Mouse (Mus musculus) splenic B cell, adult 2 months (primary cell): Measurements from ENCODE around the gene B430218F22Rik.
"Not testable (repeated sequence)": the region's sequence is repeated elsewhere in the genome, so short reads cannot be mapped to it uniquely, and the experiment has no call there.

ENCODE experiments used
- DNase-seq: peaks from one replicate; pipeline ENCODE4 v3.0.0-alpha.2; 2011; ENCODE audit warnings: low read depth, low spot score
- H3K27me3 ChIP-seq: 2 replicates; pipeline ENCODE4 v1.6.1; 2012; ENCODE audit warnings: mild to moderate bottlenecking, low read length, moderate library complexity, mixed read lengths; ENCODE audit not compliant: control insufficient read depth, poor library complexity, insufficient read depth, severe bottlenecking
- H3K36me3 ChIP-seq: 2 replicates; pipeline ENCODE4 v1.6.1; 2012; ENCODE audit warnings: mild to moderate bottlenecking, low read length, moderate library complexity, mixed read lengths; ENCODE audit not compliant: control insufficient read depth, poor library complexity, insufficient read depth, severe bottlenecking

B430218F22Rik gene

GRCm38 (mm10) chr13:118386511-118387447 is at the start of gene B430218F22Rik, which contains the start of gene Mrps30:
TSS of gene B430218F22Rik (plus strand) at chr13:118386630.
TSS of gene Mrps30 (minus strand) at chr13:118387252.
- peak; percentile 98 for DNase-seq
- peaks cover 6% of the 10 kb centered on the region; the same call in 1 of the 2 replicates for H3K36me3 ChIP-seq
- H3K27me3 ChIP-seq, result no peaks in the 10 kb centered on the region

- Histone ChIP-seq H3K27me3 (no peaks in the 10 kb centered on the region), H3K36me3 (no peaks in the 10 kb centered on the region)
- DNase-seq, result peak; percentile 27
Observed at GRCm38 (mm10) chr13:118350257-118350656, 36.2 kb upstream of the B430218F22Rik start.

- no peaks in the 10 kb centered on the region for H3K27me3 ChIP-seq
- no peak for DNase-seq
- H3K36me3 ChIP-seq, result no peaks in the 10 kb centered on the region
Observed at GRCm38 (mm10) chr13:118350870-118351269, 35.6 kb upstream of the B430218F22Rik start.

GRCm38 (mm10) chr13:118363342-118363741 is 23.1 kb upstream of the B430218F22Rik start:
- Histone ChIP-seq H3K36me3 (no peaks in the 10 kb centered on the region), H3K27me3 (no peaks in the 10 kb centered on the region)
- DNase-seq, result no peak

- DNase-seq, result no peak
- Histone ChIP-seq H3K27me3 (no peaks in the 10 kb centered on the region), H3K36me3 (no peaks in the 10 kb centered on the region)
Observed at GRCm38 (mm10) chr13:118365774-118366173, 20.7 kb upstream of the B430218F22Rik start.

GRCm38 (mm10) chr13:118372871-118373270 is 13.6 kb upstream of the B430218F22Rik start:
- H3K36me3 ChIP-seq, result no peaks in the 10 kb centered on the region
- no peaks in the 10 kb centered on the region for H3K27me3 ChIP-seq
- no peak for DNase-seq

GRCm38 (mm10) chr13:118379155-118379554 is 7.3 kb upstream of the B430218F22Rik start:
- H3K36me3 ChIP-seq, result peaks cover 6% of the 10 kb centered on the region; the same call in 1 of the 2 replicates
- no peaks in the 10 kb centered on the region for H3K27me3 ChIP-seq
- peak; percentile 67 for DNase-seq

GRCm38 (mm10) chr13:118380381-118380780 is 6.0 kb upstream of the B430218F22Rik start:
- Histone ChIP-seq H3K27me3 (no peaks in the 10 kb centered on the region), H3K36me3 (peaks cover 6% of the 10 kb centered on the region; the same call in 1 of the 2 replicates)
- DNase-seq, result no peak

GRCm38 (mm10) chr13:118387448-118387801 is 995 bp downstream of the B430218F22Rik start:
- H3K36me3 ChIP-seq, H3K27me3 ChIP-seq, DNase-seq: not testable (repeated sequence)

GRCm38 (mm10) chr13:118395803-118396202 is 9.4 kb downstream of the B430218F22Rik start:
- Histone ChIP-seq H3K27me3 (no peaks in the 10 kb centered on the region; the same call in 1 of the 2 replicates), H3K36me3 (no peaks in the 10 kb centered on the region)
- no peak for DNase-seq

GRCm38 (mm10) chr13:118400340-118400739 is 13.9 kb downstream of the B430218F22Rik start:
- DNase-seq, result no peak
- Histone ChIP-seq H3K27me3 (0 out of 2 replicates have a peak, but pooled peaks cover 2% of the 10 kb centered on the region), H3K36me3 (no peaks in the 10 kb centered on the region)

GRCm38 (mm10) chr13:118403544-118403943 is 17.1 kb downstream of the B430218F22Rik start:
- DNase-seq, result peak; percentile 35
- Histone ChIP-seq H3K36me3 (no peaks in the 10 kb centered on the region), H3K27me3 (0 out of 2 replicates have a peak, but pooled peaks cover 2% of the 10 kb centered on the region)

GRCm38 (mm10) chr13:118411297-118411992 is 25.0 kb downstream of the B430218F22Rik start:
- Histone ChIP-seq H3K36me3 (no peaks in the 10 kb centered on the region), H3K27me3 (no peaks in the 10 kb centered on the region)
- no peak for DNase-seq

- DNase-seq, result no peak
- no peaks in the 10 kb centered on the region for H3K27me3 ChIP-seq
- H3K36me3 ChIP-seq, result no peaks in the 10 kb centered on the region
Observed at GRCm38 (mm10) chr13:118418163-118418562, 31.7 kb downstream of the B430218F22Rik start.

GRCm38 (mm10) chr13:118420408-118420807 is 34.0 kb downstream of the B430218F22Rik start:
- H3K27me3 ChIP-seq, result no peaks in the 10 kb centered on the region
- no peaks in the 10 kb centered on the region for H3K36me3 ChIP-seq
- no peak for DNase-seq
